Mouse (Mus musculus): Measurements from ENCODE around the gene Cd209f.
"Not testable (repeated sequence)": the region's sequence is repeated elsewhere in the genome, so short reads cannot be mapped to it uniquely, and the experiment has no call there.

DNA sequence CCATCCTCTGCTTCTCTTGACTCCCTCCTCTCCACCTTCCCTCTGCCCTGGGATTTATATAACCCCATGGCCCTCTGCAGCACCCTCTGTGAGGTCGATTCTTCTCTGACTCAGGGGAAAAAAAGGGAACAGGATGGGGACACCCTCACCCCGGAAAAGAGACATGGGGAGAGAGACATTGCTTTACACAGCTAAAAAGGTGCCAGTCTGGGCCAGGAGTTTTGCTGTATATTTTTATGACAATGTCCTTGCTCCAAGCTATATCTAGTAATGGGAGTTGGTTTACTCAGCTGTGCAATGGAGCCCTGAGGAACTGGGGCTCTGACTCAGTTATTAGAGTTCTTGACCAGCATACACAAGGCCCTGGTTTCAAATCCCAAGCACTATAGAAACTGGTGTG, at the start of gene Cd209f:
- not testable (repeated sequence) for TF ChIP-seq CTCF (IDR thresholded peaks at IDR 0.05; ENCODE audit: low read depth, low read length); POLR2A (IDR thresholded peaks at IDR 0.05; ENCODE audit: extremely low read depth, insufficient read depth, low read length)
